Mouse (Mus musculus): ENCODE measurements at regions not wholly inside any gene's neighbourhood (a gene's known extent, or its start where the extent isn't known, plus 50 kb on each side); places are given as distances from the start of the nearest gene placed in this dataset.

GRCm38 (mm10) chr10:21688513-21688912 lies 95.6 kb downstream of the 1700020N01Rik start:
- TF ChIP-seq CTCF (IDR thresholded peaks at IDR 0.05; ENCODE audit: extremely low read depth, insufficient read length, insufficient replicate concordance, low read depth, low read length) (no peak), POLR2A (IDR thresholded peaks at IDR 0.05; ENCODE audit: low read depth, low read length) (no peak)
